Mouse (Mus musculus) liver, postnatal 0 days (tissue): Measurements from ENCODE around the gene Cers5.

Experiments used
- CTCF ChIP-seq: sonication (generic); IDR thresholded peaks from 2 replicates; pipeline ENCODE4 v1.5.1; 2016; ENCODE audit warnings: antibody characterized with exemption, low read depth
- EP300 ChIP-seq: IDR thresholded peaks from 2 replicates; pipeline ENCODE4 v1.6.1; 2016; ENCODE audit warnings: antibody characterized with exemption, low read depth, mild to moderate bottlenecking

GRCm38 (mm10) chr15:99705440-99706048 lies 67.1 kb downstream of the Cers5 start, which contains the start of gene Gm17349:
- TF ChIP-seq CTCF, result peak; percentile 93
- no peak for TF ChIP-seq EP300
